Mouse (Mus musculus) frontal cortex, adult (tissue): ENCODE data around the gene Srrm4.

ENCODE experiments used
- ATAC-seq: cut with Nextera tagmentation; 2 replicates; pipeline ENCODE4 v1.9.2; 2017; ENCODE audit warnings: mild to moderate bottlenecking, moderate library complexity, mixed read lengths; ENCODE audit not compliant: low TSS enrichment

The Srrm4 gene

GRCm38 (mm10) chr5:116491794-116492420 lies 99.7 kb downstream of the Srrm4 start:
- peak; percentile 54 for ATAC-seq

DNA sequence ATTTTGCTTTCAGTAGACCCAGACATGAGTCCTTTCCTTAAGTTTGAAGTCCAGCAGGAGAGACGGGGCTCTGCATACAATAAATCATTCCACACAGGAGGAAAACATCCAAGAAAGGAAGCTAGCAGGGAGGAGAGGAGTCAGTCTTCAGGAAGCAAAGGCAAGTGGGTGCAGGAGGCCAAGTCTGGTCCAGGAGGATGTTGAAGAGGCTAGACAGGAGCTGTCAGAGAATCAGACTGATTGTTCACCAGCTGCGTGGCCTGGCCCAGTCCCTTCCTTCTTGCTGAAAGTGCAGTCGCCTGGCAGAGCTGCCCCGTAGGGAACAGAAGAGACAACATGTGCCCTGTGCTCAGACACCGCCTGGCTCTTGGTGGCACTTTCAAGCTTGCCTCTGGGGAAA lies 100.8 kb downstream of the Srrm4 start:
- no peak for ATAC-seq

- ATAC-seq, result no peak
Observed at GRCm38 (mm10) chr5:116489621-116490020, 102.0 kb downstream of the Srrm4 start.

- ATAC-seq, result no peak; the same call in 1 of the 2 replicates
Observed at GRCm38 (mm10) chr5:116486135-116486534, 105.5 kb downstream of the Srrm4 start.

DNA sequence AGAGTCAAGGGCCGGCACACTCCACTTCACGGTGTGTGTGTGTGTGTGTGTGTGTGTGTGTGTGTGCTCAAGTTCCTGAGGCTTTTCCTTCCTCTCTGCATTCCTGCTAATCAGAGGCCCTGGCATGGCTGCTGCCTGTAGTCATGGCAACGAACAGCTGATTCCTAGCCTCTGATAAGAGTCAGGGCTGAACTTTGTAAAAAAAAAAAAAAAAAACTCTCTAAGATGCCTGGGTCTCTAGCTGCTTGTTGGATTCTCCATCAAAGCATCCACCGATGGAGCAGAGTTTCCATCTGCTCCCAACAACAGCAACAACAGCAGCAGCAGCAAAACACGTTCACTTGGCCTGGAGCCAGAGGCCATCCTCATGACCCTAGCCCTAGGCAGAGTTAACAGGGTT lies 106.5 kb downstream of the Srrm4 start:
- 0 out of 2 replicates have a peak, but pooled peaks have one; percentile 38 for ATAC-seq

- no peak for ATAC-seq
Observed at GRCm38 (mm10) chr5:116484236-116484635, 107.4 kb downstream of the Srrm4 start.

DNA sequence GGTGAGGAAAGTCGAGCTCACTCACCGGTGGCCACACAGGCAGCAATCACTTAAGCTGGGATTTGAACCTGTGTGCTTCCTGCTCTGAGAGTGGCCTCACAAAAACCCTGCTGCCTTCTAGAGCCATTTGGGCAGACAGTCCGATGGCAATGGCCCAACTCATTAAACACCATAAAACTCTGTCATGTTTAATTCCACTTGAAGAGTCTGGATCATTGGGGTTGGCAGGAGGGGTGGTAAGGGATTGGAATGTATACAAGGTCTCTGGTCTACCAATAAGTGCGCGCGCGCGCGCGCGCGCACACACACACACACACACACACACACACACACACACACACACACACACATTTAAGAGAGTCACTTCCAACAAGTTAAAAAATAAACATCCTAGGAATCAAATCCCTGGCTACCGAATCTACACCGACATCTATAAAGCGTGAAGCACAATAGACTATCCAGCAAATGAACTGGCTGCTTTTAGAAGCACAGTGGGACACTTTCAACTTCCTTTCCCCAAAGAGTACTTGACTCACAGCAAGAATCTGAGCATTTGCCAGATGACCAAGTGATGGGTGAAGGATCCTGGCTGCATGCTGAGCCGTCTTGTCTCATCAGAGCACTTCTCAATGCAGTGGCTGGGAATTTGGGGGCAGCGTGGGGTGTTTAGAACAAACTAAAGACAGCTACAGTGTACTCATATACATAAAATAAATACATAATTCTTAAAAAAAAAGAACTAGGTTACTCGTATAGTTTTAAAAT lies 112.8 kb downstream of the Srrm4 start:
- no peak for ATAC-seq

GRCm38 (mm10) chr5:116476006-116476405 lies 115.6 kb downstream of the Srrm4 start:
- no peak for ATAC-seq

- no peak for ATAC-seq
Observed at GRCm38 (mm10) chr5:116461354-116462042, 130.1 kb downstream of the Srrm4 start.

GRCm38 (mm10) chr5:116459970-116460369 lies 131.6 kb downstream of the Srrm4 start:
- ATAC-seq, result peak; percentile 47; the same call in 1 of the 2 replicates

- no peak for ATAC-seq
Observed at GRCm38 (mm10) chr5:116457791-116458190, 133.8 kb downstream of the Srrm4 start.

GRCm38 (mm10) chr5:116456796-116457515 lies 134.7 kb downstream of the Srrm4 start:
- ATAC-seq, result no peak; the same call in 1 of the 2 replicates

DNA sequence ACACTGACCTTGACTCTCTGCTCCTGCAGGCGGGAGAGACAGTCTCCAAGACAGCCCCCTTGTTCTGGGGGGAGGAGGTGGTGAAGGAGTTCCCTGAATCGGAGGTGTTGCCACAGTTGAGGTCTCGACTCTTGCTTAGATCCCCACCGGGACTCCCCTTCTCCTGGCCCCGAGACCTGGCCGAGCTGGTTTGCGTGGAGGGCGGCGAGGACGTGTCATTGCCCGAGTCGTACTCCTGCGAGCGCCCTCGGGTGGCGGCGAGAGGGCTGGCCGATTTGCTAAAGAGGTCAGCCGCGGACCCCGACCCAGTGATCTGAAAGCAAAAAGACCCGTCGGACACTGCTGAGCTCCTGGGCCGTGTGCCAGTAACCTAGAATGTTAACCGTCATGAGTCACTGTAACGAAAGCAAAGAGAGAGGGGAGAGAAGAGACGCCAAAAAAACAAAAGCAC lies 138.2 kb downstream of the Srrm4 start:
- no peak for ATAC-seq

DNA sequence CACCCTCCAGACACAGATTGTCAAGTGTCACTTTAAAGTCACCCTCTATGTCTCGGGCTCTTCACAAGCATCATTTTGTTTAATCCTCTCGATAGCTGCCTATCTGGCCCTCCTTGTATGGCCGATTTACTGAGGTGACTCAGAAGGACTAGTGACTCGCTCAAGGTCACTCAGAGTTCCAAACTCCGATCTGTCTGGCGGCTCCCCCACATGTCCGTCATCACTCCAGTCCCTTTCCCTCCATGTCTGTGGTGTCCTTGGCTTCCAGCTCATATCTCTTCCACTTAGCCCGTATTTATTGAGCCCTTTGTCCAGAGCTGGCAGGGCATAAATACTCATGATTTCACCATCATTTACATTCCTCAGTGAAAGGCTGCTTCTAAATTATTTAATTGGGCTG lies 140.7 kb downstream of the Srrm4 start:
- ATAC-seq, result no peak

DNA sequence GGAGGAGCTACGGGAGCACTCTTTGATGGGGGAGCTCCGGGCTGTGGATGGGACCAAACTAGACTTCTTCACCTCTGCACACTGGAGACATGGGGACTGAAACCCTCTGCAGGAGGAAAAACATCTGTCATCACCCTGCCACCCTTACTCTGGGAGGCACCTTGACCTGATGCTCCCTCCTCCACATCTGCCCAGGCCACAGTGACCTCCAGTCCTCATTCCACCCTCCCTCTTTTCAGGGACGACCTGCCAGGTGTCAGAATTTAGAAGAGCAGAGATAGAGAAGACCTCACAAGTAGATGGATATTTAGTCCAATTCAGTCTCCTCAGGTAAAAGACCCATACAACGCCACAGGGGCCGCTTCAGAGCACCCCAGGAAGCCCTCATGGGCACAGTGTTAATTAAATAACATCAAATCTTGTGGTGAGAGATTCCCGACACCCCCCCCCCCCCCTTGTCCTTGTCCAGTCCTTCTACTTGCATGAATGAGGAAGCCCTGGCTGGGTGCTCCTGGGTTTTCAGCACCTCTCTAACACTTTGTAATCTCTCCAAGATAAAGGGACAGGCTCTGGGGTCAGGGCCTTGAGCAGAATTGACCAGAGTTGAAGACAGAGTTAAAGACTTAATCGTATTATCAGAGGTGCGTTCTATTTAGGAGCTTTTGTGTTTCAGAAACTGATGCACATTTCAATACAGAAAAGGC lies 141.9 kb downstream of the Srrm4 start:
- ATAC-seq, result no peak

DNA sequence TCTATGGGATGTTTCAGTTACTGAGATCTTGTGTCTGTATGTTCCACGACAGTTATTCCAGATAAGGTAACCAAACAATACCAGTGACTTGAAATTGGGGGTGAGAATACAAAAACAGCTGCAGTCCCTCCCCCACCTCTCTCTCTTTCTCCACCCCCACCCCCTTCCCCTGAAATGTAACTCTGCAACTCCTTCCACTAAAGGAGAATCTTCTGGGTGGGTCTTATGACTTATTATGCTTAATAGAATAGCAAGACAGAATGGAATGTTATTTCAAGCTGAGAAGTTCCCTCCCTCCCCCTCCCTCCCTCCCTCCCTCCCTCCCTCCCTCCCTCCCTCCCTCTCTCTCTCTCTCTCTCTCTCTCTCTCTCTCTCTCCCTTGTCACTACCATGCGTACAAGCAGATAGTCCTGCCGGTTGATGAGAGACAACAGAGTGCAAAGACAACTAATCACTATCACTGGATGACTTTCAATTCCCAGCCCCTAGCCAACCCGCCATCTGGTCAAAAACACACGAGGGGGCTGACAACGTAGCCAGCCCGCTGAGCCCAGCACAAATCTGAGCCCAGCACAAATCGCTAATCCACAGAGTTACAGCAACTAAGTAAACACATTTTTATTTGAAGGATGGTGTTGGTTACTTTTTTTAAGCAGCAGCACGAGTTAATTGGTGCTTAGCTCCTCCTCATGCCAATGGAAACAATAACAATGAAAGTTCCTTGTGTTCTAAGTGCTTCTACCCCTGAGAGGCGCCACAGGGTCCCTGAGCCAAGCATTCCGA lies 143.0 kb downstream of the Srrm4 start:
- ATAC-seq, result no peak

GRCm38 (mm10) chr5:116447821-116448350 lies 143.7 kb downstream of the Srrm4 start:
- no peak for ATAC-seq

GRCm38 (mm10) chr5:116446552-116446951 lies 145.1 kb downstream of the Srrm4 start:
- peak; percentile 47 for ATAC-seq

- ATAC-seq, result no peak
Observed at GRCm38 (mm10) chr5:116445634-116446367, 145.8 kb downstream of the Srrm4 start.

- ATAC-seq, result no peak
Observed at GRCm38 (mm10) chr5:116444517-116444916, 147.1 kb downstream of the Srrm4 start.
